Mouse (Mus musculus) gastrocnemius, postnatal 14 days (tissue): ENCODE measurements around the gene Gm10392. TPM values are rescaled to one million over a fixed set of nuclear protein-coding genes. Genes with fewer than 3 reads are reported as not detected.

ENCODE experiments used
- DNase-seq: peaks from one replicate; pipeline ENCODE4 v3.0.0; 2021; ENCODE audit warnings: mixed read lengths
- intact Hi-C: fragments of 180-260 bp; cut with DNase I; formaldehyde crosslinking; loops from one replicate; pipeline ENCODE4 v1.15.1; 2025; ENCODE audit warnings: low total_unique reads
- total RNA-seq, 2 experiments: library from RNA; stranded (reverse); gene quantifications; 2 replicates each; pipeline ENCODE4 v1.2.3; 2021

Gm10392 gene
- total RNA-seq, 2 experiments from 2014 or later, result not detected

DNA sequence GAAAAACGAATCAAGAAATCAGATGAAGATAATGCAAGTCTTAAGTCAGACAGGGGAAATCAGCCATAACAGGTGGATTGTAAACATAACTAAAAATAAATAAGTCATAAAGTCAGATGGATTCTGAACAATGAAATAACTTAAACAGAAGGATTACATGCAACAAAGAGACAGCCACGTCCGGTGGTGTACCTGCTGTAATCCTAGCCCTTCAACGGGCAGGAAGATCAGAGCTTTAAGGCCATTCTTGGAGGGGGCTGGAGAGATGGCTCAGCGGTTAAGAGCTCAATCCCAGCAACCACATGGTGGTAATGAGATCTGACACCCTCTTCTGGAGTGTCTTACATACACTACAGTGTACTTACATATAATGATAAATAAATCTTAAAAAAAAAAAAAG, 7.7 kb downstream of the Gm10392 start:
- DNase-seq, result no peak
- intact Hi-C loops, result no loop called here

DNA sequence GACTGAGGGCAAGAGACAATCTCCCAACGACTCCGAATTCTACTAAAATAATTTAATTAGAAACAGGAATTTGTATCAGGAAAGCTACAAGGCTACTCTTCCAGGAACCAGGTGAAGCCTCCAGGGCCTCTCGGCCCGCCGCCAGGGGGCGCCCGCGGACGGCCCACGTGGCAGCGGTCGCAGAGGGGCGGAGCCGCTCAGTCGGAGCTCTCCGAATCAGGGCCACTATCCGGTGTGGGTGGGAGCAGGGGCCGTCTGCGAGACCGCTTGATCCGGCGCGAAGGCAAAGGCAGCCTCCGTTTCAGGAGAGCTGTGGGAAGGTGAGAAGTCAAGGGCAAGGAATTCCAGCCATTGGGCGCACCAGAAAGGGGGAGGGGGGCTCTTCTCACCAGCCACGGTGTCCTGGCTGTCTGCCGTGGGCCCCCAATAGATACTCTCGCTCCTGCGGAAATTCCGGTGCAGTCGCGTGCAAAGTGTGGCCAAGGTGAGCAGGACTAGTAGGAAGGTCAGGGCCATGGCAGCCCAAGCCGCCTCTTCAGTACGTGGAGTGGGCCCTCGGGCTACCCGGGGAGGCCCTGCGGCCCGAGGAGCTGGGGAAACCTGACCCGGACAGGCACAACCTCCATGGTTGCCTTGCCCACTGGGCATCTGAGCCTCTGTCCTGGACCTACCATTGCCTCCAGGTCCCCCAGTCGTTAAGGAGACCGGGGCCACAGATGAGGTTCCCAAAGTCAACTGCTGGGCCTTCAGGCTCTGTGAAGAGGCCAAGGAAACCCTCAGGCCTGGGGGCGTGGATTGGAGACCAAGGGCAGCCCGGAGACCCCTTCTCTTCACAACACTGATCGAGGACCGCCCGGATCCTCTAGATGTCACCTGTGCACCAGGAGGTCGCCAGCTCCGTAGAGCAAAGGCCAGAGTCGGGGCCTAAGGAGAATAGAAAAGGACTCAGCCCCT, 10.7 kb downstream of the Gm10392 start:
- intact Hi-C loops, result loop anchor here (10.0 kb wide), 1 partner anchor 116 kb away; no protein-coding TSS in a partner anchor
- DNase-seq, result peak; percentile 87

DNA sequence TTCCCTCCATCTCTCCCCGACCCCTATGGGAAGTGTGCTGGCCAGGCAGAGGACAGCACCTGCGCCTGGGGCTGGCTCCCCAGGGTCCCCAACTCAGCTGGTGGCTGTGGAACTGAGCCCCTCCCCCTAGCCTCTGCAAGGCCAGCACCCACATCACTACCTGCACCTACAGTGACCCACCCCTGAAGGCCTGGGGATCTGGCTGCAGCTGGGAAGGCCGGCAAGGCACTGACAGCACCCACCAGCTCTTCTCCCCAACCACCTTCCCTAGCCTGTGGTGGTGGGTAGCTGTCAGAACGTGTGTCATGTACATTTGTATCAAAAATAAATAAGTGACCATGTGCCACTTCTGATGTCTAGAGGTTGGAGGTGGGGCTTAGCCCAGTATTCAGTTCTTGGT, 11.6 kb downstream of the Gm10392 start:
- DNase-seq, result no peak
- intact Hi-C loops, result loop anchor here (10.0 kb wide), 1 partner anchor 117 kb away; no protein-coding TSS in a partner anchor

DNA sequence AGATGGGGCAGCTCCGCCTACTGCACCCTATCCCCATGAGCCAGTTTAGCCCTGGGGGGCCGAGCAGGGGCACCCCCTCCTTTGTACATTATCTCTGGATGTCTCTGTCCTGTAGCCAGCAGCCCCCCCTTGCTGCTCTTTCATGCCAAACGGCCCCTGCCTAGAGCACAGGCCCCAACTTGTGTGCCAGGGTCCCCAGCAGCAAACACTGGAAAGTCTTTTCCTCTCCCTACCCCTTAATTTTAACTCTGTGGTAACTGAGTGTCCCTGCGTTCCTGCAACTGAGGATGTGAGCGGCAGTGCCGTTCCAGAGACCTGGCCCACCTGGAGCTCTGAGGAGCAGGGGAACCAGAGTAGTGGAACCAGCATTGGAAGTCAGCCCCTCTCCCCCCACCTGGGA, 12.1 kb downstream of the Gm10392 start:
- intact Hi-C loops, result loop anchor here (10.0 kb wide), 1 partner anchor 118 kb away; no protein-coding TSS in a partner anchor
- no peak for DNase-seq

- intact Hi-C loops, result loop anchor here (10.0 kb wide), 1 partner anchor 119 kb away; no protein-coding TSS in a partner anchor
- DNase-seq, result no peak
Observed at GRCm38 (mm10) chr11:77506273-77506672, 12.7 kb downstream of the Gm10392 start.

DNA sequence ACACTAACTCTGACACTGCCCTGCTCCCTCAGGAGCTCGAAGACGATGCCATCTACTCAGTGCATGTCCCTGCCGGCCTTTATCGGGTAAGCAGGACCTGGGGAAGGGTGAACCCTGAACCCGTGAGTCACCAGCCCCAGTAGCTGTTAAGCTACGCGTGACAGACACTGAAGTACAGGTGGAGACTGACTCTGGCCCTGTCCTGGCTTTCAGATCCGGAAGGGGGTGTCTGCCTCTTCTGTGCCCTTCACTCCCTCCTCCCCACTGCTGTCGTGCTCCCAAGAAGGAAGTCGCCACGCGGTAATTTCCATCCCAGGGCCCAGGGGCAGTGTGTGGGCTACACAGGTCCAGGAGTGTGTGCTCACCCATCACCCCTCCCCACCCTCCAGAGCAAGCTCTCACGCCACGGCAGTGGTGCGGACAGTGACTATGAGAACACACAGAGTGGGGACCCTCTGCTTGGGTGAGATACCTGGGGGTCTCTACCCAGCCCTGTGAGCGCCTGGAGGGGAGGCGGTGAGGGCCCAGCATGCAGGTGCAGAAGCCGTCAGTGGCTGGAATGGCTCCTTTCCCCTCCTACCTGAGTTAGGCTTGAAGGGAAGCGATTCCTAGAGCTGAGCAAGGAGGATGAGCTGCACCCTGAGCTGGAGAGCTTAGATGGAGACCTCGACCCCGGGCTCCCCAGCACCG, 13.6 kb downstream of the Gm10392 start:
- no peak for DNase-seq
- intact Hi-C loops, result loop anchor here (10.0 kb wide), 1 partner anchor 119 kb away; no protein-coding TSS in a partner anchor

DNA sequence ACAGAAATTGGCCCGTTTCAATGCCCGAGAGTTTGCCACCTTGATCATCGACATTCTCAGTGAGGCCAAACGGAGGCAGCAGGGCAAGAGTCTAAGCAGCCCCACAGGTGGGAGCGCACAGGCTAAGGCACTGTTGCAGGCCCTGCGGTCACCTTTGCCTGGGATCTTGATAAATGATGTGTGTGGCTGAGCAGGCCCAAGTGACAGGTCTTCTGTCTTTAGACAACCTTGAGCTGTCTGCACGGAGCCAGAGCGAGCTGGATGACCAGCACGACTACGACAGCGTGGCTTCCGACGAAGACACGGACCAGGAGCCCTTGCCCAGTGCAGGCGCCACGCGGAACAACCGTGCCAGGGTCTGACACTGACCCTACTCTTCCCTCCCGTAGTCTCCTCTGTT, 14.6 kb downstream of the Gm10392 start:
- intact Hi-C loops, result loop anchor here (10.0 kb wide), 1 partner anchor 120 kb away; no protein-coding TSS in a partner anchor
- DNase-seq, result no peak

GRCm38 (mm10) chr11:77503511-77503910, 15.5 kb downstream of the Gm10392 start:
- intact Hi-C loops, result loop anchor here (10.0 kb wide), 1 partner anchor 121 kb away; no protein-coding TSS in a partner anchor
- DNase-seq, result peak; percentile 72

DNA sequence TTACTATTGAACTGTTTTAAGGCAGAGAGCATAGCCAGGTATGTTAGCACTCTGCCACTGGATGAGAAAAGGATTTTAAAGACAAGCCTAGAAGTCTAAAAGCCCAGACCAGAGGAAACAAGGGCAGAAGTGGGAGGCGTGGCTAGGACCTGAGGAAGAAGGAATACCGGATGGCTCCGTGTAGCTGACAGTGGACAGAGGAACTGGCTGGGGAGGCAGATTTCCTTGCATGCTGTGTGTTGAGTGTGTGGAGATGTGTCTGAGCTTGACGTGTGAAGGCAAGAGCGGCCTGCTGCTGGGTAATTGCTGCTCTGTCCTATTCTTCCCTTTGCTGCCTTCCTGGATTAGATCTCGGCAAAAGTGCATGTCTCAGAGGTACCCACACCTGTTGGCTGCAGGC, 16.5 kb downstream of the Gm10392 start:
- intact Hi-C loops, result loop anchor here (10.0 kb wide), 1 partner anchor 122 kb away; no protein-coding TSS in a partner anchor
- no peak for DNase-seq

- intact Hi-C loops, result loop anchor here (10.0 kb wide), 1 partner anchor 123 kb away; no protein-coding TSS in a partner anchor
- no peak for DNase-seq
Observed at GRCm38 (mm10) chr11:77501971-77502370, 17.0 kb downstream of the Gm10392 start.

- intact Hi-C loops, result loop anchor here (10.0 kb wide), 1 partner anchor 123 kb away; no protein-coding TSS in a partner anchor
Observed at GRCm38 (mm10) chr11:77501392-77501791, 17.6 kb downstream of the Gm10392 start.

DNA sequence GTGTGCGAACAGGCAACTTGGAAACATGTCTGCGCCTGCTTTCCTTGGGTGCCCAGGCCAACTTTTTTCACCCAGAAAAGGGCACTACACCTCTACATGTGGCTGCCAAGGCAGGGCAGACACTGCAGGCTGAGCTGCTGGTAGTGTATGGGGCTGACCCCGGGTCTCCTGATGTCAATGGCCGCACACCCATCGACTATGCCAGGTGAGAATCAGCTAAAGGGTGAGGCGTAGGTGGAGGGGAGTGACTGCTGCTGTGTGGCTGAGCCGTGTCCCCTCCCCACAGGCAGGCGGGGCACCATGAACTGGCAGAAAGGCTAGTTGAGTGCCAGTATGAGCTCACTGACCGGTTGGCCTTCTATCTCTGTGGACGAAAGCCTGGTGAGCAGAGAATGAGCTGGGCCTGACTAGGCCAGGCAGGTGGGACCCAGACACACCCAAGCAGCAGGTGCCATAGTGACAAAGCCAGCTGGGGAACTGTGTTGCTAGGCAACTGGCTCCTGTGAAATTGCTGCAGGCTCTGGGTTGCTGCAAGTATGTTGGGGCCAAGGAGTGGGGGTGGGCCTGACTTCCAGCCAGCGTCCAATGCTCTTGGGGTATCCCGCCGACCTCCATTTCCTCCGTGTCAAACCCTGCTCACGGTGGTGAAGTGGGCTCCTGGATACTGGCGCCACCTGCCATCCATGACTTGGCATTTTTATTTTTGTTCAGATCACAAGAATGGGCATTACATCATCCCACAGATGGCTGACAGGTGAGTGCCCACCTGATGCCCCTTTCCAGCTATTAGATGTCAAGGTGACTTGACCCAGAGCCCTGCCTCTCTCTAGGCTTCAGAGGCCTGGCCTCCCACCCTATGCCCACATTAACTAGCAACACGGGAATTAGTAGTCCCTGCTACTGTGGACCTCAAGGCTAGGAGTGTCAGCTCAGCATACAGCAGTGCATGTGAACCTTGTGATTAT, 18.4 kb downstream of the Gm10392 start:
- no peak for DNase-seq
- intact Hi-C loops, result loop anchor here (10.0 kb wide), 1 partner anchor 124 kb away; no protein-coding TSS in a partner anchor

More at GRCm38 (mm10) chr11:77501392-77501791, 17.6 kb downstream of the Gm10392 start:
- DNase-seq, result peak; percentile 77

DNA sequence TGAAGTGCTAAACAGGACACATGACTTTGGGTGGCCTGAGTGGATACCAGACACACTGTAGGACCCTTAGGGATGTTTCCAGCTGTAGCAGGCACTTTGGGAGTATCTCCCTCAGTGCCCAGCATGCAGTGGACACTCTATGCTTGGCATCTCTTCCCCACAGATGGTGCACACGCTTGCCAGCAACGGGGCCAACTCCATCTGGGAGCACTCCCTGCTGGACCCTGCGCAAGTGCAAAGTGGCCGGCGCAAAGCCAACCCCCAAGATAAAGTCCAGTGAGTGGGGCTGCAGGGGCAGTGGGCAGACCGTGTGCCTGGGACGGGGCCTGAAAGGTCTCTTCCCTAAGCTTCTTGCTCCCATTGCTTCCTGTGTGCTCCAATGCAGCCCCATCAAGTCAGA, 19.6 kb downstream of the Gm10392 start:
- DNase-seq, result no peak
- intact Hi-C loops, result no loop called here

- DNase-seq, result no peak
- intact Hi-C loops, result no loop called here
Observed at GRCm38 (mm10) chr11:77498261-77499139, 20.5 kb downstream of the Gm10392 start.

GRCm38 (mm10) chr11:77497851-77498250, 21.1 kb downstream of the Gm10392 start:
- intact Hi-C loops, result no loop called here
- no peak for DNase-seq

GRCm38 (mm10) chr11:77497341-77497756, 21.6 kb downstream of the Gm10392 start:
- DNase-seq, result peak; percentile 50
- intact Hi-C loops, result no loop called here

DNA sequence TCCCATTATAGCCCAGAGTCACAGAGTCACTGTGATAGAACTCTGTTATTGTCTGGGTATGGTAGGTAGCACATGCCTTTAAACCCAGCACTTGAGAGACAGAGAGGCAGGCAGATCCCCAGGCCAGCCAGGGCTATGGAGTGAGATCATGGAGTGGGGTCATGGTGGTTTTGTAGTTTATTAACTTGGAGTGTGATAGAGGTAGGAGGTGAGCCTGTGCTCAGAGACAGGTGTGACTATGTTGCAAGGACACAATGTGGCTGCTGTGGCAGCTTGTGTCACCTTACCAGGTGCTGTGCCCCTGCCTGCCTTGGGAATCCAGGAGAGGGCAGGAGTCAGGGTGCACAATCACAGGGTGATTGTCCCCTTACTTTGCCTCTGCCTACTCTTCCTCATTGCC, 23.5 kb downstream of the Gm10392 start:
- DNase-seq, result no peak
- intact Hi-C loops, result no loop called here

GRCm38 (mm10) chr11:77494782-77495181, 24.2 kb downstream of the Gm10392 start:
- DNase-seq, result no peak
- intact Hi-C loops, result no loop called here
